In genomic region chr16:4855046-4855650, GRCm38 (mm10) we compare ENCODE assay signal across 32 mouse cellular contexts. TPM values are rescaled to one million over a fixed set of nuclear protein-coding genes. Genes with fewer than 3 reads are reported as not detected.
DNase-seq lines count a peak whose midpoint lies in the region; ATAC-seq and TF ChIP-seq lines count a peak whose summit lies in the region.
"Had no signal": no experiment of that assay in that cellular context is flagged by ENCODE, and none has a peak within 500 bp of the region (broad histone marks: within the 10 kb centered on the region; RNA-seq: fewer than 3 reads in every experiment).

No protein-coding gene starts in this region.

- ATAC-seq in intestine, postnatal 0 days, result peak; percentile 69
- ATAC-seq in midbrain, postnatal 0 days (ENCODE audit: low FRiP score), result no peak
- ATAC-seq in liver, embryonic 11.5 days (replicated peaks; ENCODE audit: low FRiP score), result no peak
- ATAC-seq: forebrain, embryonic 15.5 days; hindbrain, postnatal 0 days; inflammation-experienced regulatory T-cells, adult 6 months; Patski had no signal

- H3K27ac ChIP-seq in intestine, postnatal 0 days (ENCODE audit: low read depth, low read length), result 0 out of 2 replicates have a peak overlapping the region, but pooled peaks have one; percentile 4
- no peak overlapping the region for H3K27ac ChIP-seq in midbrain, postnatal 0 days (ENCODE audit: low read depth, low read length)
- no peak overlapping the region for H3K27ac ChIP-seq in liver, embryonic 11.5 days (ENCODE audit: low read depth, low read length)
- H3K27ac ChIP-seq: embryonic facial prominence, embryonic 10.5 days; embryonic facial prominence, embryonic 13.5 days; forebrain, embryonic 12.5 days; forebrain, embryonic 15.5 days; heart, embryonic 15.5 days; hindbrain, embryonic 14.5 days; hindbrain, postnatal 0 days had no signal

- H3K9me3 ChIP-seq in intestine, postnatal 0 days (ENCODE audit: control insufficient read depth), result no peaks in the 10 kb centered on the region
- H3K9me3 ChIP-seq in midbrain, postnatal 0 days (ENCODE audit: low read length), result no peaks in the 10 kb centered on the region
- no peaks in the 10 kb centered on the region for H3K9me3 ChIP-seq in liver, embryonic 11.5 days (ENCODE audit: control insufficient read depth, low read length)
- H3K9me3 ChIP-seq: embryonic facial prominence, embryonic 10.5 days; embryonic facial prominence, embryonic 13.5 days; forebrain, embryonic 12.5 days; forebrain, embryonic 15.5 days; heart, embryonic 12.5 days; heart, embryonic 15.5 days had no signal

- H3K36me3 ChIP-seq in intestine, postnatal 0 days (ENCODE audit: control insufficient read depth, insufficient read depth), result no peaks in the 10 kb centered on the region
- H3K36me3 ChIP-seq in midbrain, postnatal 0 days (ENCODE audit: insufficient read depth, low read length), result no peaks in the 10 kb centered on the region
- no peaks in the 10 kb centered on the region for H3K36me3 ChIP-seq in liver, embryonic 11.5 days (ENCODE audit: control insufficient read depth, insufficient read depth, low read length)
- H3K36me3 ChIP-seq: embryonic facial prominence, embryonic 10.5 days; embryonic facial prominence, embryonic 13.5 days; forebrain, embryonic 12.5 days; forebrain, embryonic 15.5 days; heart, embryonic 12.5 days; heart, embryonic 15.5 days had no signal

- no peaks in the 10 kb centered on the region for H3K27me3 ChIP-seq in intestine, postnatal 0 days (replicated peaks; ENCODE audit: control insufficient read depth, insufficient read depth, low read length)
- no peaks in the 10 kb centered on the region for H3K27me3 ChIP-seq in midbrain, postnatal 0 days (ENCODE audit: insufficient read depth, low read length)
- no peaks in the 10 kb centered on the region for H3K27me3 ChIP-seq in liver, embryonic 11.5 days (replicated peaks; ENCODE audit: control insufficient read depth, insufficient read depth, low read length)
- H3K27me3 ChIP-seq: embryonic facial prominence, embryonic 13.5 days; forebrain, embryonic 12.5 days; forebrain, embryonic 15.5 days; heart, embryonic 12.5 days; heart, embryonic 15.5 days; Patski had no signal

- no peaks in the 10 kb centered on the region for H3K4me1 ChIP-seq in intestine, postnatal 0 days (replicated peaks; ENCODE audit: control insufficient read depth, insufficient read depth, low read length)
- no peaks in the 10 kb centered on the region for H3K4me1 ChIP-seq in midbrain, postnatal 0 days (ENCODE audit: insufficient read depth, low read length)
- no peaks in the 10 kb centered on the region for H3K4me1 ChIP-seq in liver, embryonic 11.5 days (replicated peaks; ENCODE audit: control insufficient read depth, insufficient read depth, low read length)
- H3K4me1 ChIP-seq: embryonic facial prominence, embryonic 13.5 days; forebrain, embryonic 12.5 days; forebrain, embryonic 15.5 days had no signal

- H3K4me3 ChIP-seq in intestine, postnatal 0 days (ENCODE audit: low read depth, low read length), result no peak overlapping the region
- no peak overlapping the region for H3K4me3 ChIP-seq in midbrain, postnatal 0 days (ENCODE audit: low read depth, low read length)
- no peak overlapping the region for H3K4me3 ChIP-seq in liver, embryonic 11.5 days (ENCODE audit: low read depth, low read length)
- H3K4me3 ChIP-seq: embryonic facial prominence, embryonic 10.5 days; embryonic facial prominence, embryonic 13.5 days; erythroblast, embryonic 14.5 days; forebrain, embryonic 12.5 days; forebrain, embryonic 15.5 days; heart, embryonic 12.5 days; heart, embryonic 15.5 days had no signal

- DNase-seq in 3T3-L1 (ENCODE audit: low read depth, low spot score) (peak; percentile 88), NIH3T3 (ENCODE audit: low read depth) (peak; percentile 68)
- DNase-seq in frontal cortex, postnatal 36 days (ENCODE audit: low spot score in 2 of 2), result no peak
- no peak for DNase-seq in midbrain, postnatal 0 days (ENCODE audit: low spot score)
- no peak for DNase-seq in liver, embryonic 11.5 days (ENCODE audit: low spot score)
- DNase-seq: adrenal gland, adult 8-10 months; adrenal gland, postnatal 25 days; cerebellum, adult 11-12 months; cerebellum, adult 8-10 months; cerebellum, postnatal 10 days; cerebellum, postnatal 36 days; embryo, embryonic 11 days; gastrocnemius, postnatal 10 days; gastrocnemius, postnatal 36 days; heart, adult 18-20 months; heart, postnatal 10 days; heart, postnatal 4 days had no signal

- 34% methylated on average over 5 of the region's 5 CpGs for WGBS in intestine, postnatal 0 days
- WGBS in midbrain, postnatal 0 days, result 75% methylated on average over 5 of the region's 5 CpGs
- WGBS in liver, embryonic 11.5 days, result 53% methylated on average over 5 of the region's 5 CpGs

- TF ChIP-seq CTCF in intestine, postnatal 0 days (IDR thresholded peaks at IDR 0.05; ENCODE audit: low read depth), result no peak
- TF ChIP-seq CTCF in midbrain, postnatal 0 days (IDR thresholded peaks at IDR 0.05), result no peak

- H3K9ac ChIP-seq in intestine, postnatal 0 days (ENCODE audit: low read depth, low read length), result no peak overlapping the region
- no peak overlapping the region for H3K9ac ChIP-seq in midbrain, postnatal 0 days (replicated peaks; ENCODE audit: low read length, poor library complexity, severe bottlenecking)
- H3K9ac ChIP-seq in liver, embryonic 11.5 days (ENCODE audit: low read depth, low read length), result no peak overlapping the region
- H3K9ac ChIP-seq: embryonic facial prominence, embryonic 13.5 days; forebrain, embryonic 12.5 days; forebrain, embryonic 15.5 days; heart, embryonic 12.5 days; heart, embryonic 15.5 days; hindbrain, embryonic 14.5 days had no signal

- H3K4me2 ChIP-seq in intestine, postnatal 0 days (replicated peaks; ENCODE audit: low read depth), result no peak overlapping the region
- no peak overlapping the region for H3K4me2 ChIP-seq in midbrain, postnatal 0 days (ENCODE audit: low read depth, low read length, poor library complexity, severe bottlenecking)
- no peak overlapping the region for H3K4me2 ChIP-seq in liver, embryonic 11.5 days
- H3K4me2 ChIP-seq: embryonic facial prominence, embryonic 13.5 days; forebrain, embryonic 12.5 days; forebrain, embryonic 15.5 days; heart, embryonic 12.5 days; heart, embryonic 15.5 days; hindbrain, embryonic 14.5 days had no signal

RNA-seq across cellular contexts. Expression of gene 4930562C15Rik, which starts 19.9 kb away (rescaled TPM):
- polyA plus RNA-seq in intestine, postnatal 0 days (2015; fragmentation: Nextera tagmentation; extraction: Ambion mirVana), result not detected in 2 replicates
- not detected in 2 replicates for total RNA-seq in midbrain, postnatal 0 days (2014; rRNA removed)
- polyA plus RNA-seq in midbrain, postnatal 0 days (2015; fragmentation: Nextera tagmentation; extraction: Ambion mirVana), result 0.47 TPM in 1 of 2 replicates, not detected in the other
- 0.19 and 0.33 TPM in 2 replicates for polyA plus RNA-seq in liver, embryonic 11.5 days (2014; fragmentation: Nextera tagmentation; extraction: Ambion mirVana)
- total RNA-seq: adrenal gland, postnatal 25 days; gastrocnemius, adult 18-20 months; gastrocnemius, postnatal 10 days; gastrocnemius, postnatal 36 days; heart, postnatal 10 days; heart, postnatal 4 days; hindbrain, postnatal 0 days had no signal
- polyA plus RNA-seq: brain, embryonic 14.5 days; cortical plate, adult 2 months; erythroblast, embryonic 14.5 days had no signal

RNA-seq across cellular contexts. Expression of gene Ubald1, which starts 25.0 kb away (rescaled TPM):
- 22.9 and 24.9 TPM in 2 replicates for polyA plus RNA-seq in intestine, postnatal 0 days (2015; fragmentation: Nextera tagmentation; extraction: Ambion mirVana)
- 30.3 and 35.0 TPM in 2 replicates for total RNA-seq in midbrain, postnatal 0 days (2014; rRNA removed)
- polyA plus RNA-seq in midbrain, postnatal 0 days (2015; fragmentation: Nextera tagmentation; extraction: Ambion mirVana), result 79.9 and 82.5 TPM in 2 replicates
- polyA plus RNA-seq in liver, embryonic 11.5 days (2014; fragmentation: Nextera tagmentation; extraction: Ambion mirVana), result 26.4 and 29.9 TPM in 2 replicates

RNA-seq across cellular contexts. Expression of gene Mgrn1, which starts 30.9 kb away (rescaled TPM):
- 57.8 and 62.8 TPM in 2 replicates for polyA plus RNA-seq in intestine, postnatal 0 days (2015; fragmentation: Nextera tagmentation; extraction: Ambion mirVana)
- 199 and 221 TPM in 2 replicates for total RNA-seq in midbrain, postnatal 0 days (2014; rRNA removed)
- polyA plus RNA-seq in midbrain, postnatal 0 days (2015; fragmentation: Nextera tagmentation; extraction: Ambion mirVana), result 117 and 127 TPM in 2 replicates
- 50.5 and 52.5 TPM in 2 replicates for polyA plus RNA-seq in liver, embryonic 11.5 days (2014; fragmentation: Nextera tagmentation; extraction: Ambion mirVana)

Comparison
In these comparisons a context has a peak if more than half of its experiments do, and no peak if none do; other contexts are left out.
1. DNase-seq: peak in 3T3-L1 (single experiment) and NIH3T3 (single experiment); none in frontal cortex, postnatal 36 days (0 of 2), midbrain, postnatal 0 days (single experiment) and liver, embryonic 11.5 days (single experiment).